Mouse (Mus musculus): ENCODE measurements around the gene Actr8. TPM values are rescaled to one million over a fixed set of nuclear protein-coding genes. Genes with fewer than 3 reads are reported as not detected.

Actr8 gene
- polyA plus RNA-seq, 1 experiment from 2014 or later: 46.7 TPM

DNA sequence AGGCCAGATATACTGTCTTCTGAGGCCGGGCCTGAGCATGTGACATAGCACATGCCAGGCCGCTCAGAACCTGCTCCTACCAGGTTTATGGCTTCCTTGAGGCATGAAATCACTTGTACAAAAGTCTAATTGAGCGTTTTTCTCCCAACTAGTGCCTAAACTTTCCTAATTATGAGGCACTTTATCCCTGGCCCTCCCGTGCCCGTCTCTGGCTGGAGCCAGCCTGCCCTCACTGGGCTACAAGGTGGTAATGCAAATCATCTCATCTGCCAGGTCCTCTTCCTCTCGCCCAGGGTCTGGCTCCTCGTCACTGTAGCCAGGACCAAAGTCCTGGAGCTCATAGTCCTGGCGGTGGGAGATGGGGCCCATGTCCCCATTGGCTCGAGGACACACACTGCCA lies 63.7 kb downstream of the Actr8 start:
- no peaks in the 10 kb centered on the region for H3K27me3 ChIP-seq (replicated peaks; ENCODE audit: control insufficient read depth, insufficient read depth, low read length)
- H3K9ac ChIP-seq (ENCODE audit: low read depth, low read length): no peak overlapping the region
- no peak overlapping the region for H3K4me2 ChIP-seq
- ATAC-seq (replicated peaks; ENCODE audit: low FRiP score): no peak
- no peaks in the 10 kb centered on the region for H3K9me3 ChIP-seq (ENCODE audit: control insufficient read depth, low read length)
- no peak overlapping the region for H3K27ac ChIP-seq (ENCODE audit: low read depth, low read length)
- no peaks in the 10 kb centered on the region for H3K4me1 ChIP-seq (replicated peaks; ENCODE audit: control insufficient read depth, insufficient read depth, low read length)
- DNase-seq (ENCODE audit: low spot score): no peak
- WGBS: 80% methylated on average over 9 of the region's 9 CpGs
- H3K36me3 ChIP-seq (ENCODE audit: control insufficient read depth, insufficient read depth, low read length): no peaks in the 10 kb centered on the region
- no peak overlapping the region for H3K4me3 ChIP-seq (ENCODE audit: low read depth, low read length)

- ATAC-seq (replicated peaks; ENCODE audit: low FRiP score): no peak
- Histone ChIP-seq H3K9ac (ENCODE audit: low read depth, low read length) (no peak overlapping the region), H3K9me3 (ENCODE audit: control insufficient read depth, low read length) (no peaks in the 10 kb centered on the region), H3K27me3 (replicated peaks; ENCODE audit: control insufficient read depth, insufficient read depth, low read length) (no peaks in the 10 kb centered on the region), H3K4me3 (ENCODE audit: low read depth, low read length) (no peak overlapping the region), H3K4me1 (replicated peaks; ENCODE audit: control insufficient read depth, insufficient read depth, low read length) (no peaks in the 10 kb centered on the region), H3K27ac (ENCODE audit: low read depth, low read length) (no peak overlapping the region), H3K4me2 (no peak overlapping the region), H3K36me3 (ENCODE audit: control insufficient read depth, insufficient read depth, low read length) (no peaks in the 10 kb centered on the region)
- DNase-seq (ENCODE audit: low spot score): no peak
- 77% methylated on average over 7 of the region's 7 CpGs for WGBS
These were observed 65.3 kb downstream of the Actr8 start for GRCm38 (mm10) chr14:30043356-30043940.

DNA sequence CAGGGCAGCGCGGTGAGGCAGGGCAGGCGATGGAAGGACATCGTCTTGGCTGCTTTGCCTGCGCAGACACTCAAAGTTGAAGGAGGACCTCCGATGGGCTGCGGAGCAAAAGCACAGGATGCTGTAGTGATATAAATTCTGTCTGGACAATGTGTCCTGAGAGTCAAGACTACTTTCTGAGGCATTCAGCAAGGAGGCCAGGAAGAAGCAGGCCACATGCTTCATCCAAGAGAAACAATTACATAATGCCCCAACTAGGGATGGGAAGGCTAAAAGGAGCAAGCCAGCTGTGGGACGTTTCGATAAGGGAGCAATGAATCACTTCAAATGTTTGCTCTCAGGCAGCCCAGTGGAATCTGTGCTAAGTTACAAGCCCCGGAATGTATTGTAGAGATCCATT lies 67.1 kb downstream of the Actr8 start:
- Histone ChIP-seq H3K4me3 (ENCODE audit: low read depth, low read length) (no peak overlapping the region), H3K27ac (ENCODE audit: low read depth, low read length) (no peak overlapping the region), H3K9ac (ENCODE audit: low read depth, low read length) (no peak overlapping the region), H3K36me3 (ENCODE audit: control insufficient read depth, insufficient read depth, low read length) (no peaks in the 10 kb centered on the region), H3K9me3 (ENCODE audit: control insufficient read depth, low read length) (no peaks in the 10 kb centered on the region), H3K27me3 (replicated peaks; ENCODE audit: control insufficient read depth, insufficient read depth, low read length) (no peaks in the 10 kb centered on the region), H3K4me2 (no peak overlapping the region), H3K4me1 (replicated peaks; ENCODE audit: control insufficient read depth, insufficient read depth, low read length) (no peaks in the 10 kb centered on the region)
- ATAC-seq (replicated peaks; ENCODE audit: low FRiP score): no peak
- no peak for DNase-seq (ENCODE audit: low spot score)
- 85% methylated on average over 10 of the region's 10 CpGs for WGBS

DNA sequence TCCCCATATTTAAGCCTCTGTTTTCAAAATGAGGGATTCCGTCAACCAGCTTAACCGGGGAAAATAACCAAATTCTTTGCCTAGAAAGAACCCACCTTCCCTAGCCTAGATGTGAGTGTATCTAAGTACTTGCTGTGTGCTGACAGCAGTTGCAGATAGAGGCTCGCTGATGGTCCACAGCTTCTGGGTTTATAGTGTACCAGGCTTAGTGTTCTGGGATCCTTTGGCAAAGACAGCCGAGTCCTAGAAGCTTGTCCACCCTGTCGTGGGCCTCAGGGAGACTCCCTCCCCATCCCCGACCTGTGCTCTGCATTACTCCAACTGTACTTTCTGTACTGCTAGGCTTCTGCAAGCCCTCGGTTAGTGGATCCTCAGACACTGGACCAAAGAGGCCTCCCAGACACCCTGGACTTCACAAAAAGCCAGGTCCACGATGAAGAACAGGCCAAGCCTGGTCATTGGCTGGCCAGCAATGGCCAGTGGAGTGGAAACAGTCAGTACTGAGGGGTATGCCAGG lies 67.6 kb downstream of the Actr8 start:
- WGBS: 65% methylated on average over 8 of the region's 8 CpGs
- no peak overlapping the region for H3K4me2 ChIP-seq
- no peaks in the 10 kb centered on the region for H3K27me3 ChIP-seq (replicated peaks; ENCODE audit: control insufficient read depth, insufficient read depth, low read length)

GRCm38 (mm10) chr14:30046976-30047375 lies 68.8 kb downstream of the Actr8 start:
- Histone ChIP-seq H3K36me3 (ENCODE audit: control insufficient read depth, insufficient read depth, low read length) (no peaks in the 10 kb centered on the region), H3K4me3 (ENCODE audit: low read depth, low read length) (no peak overlapping the region), H3K27me3 (replicated peaks; ENCODE audit: control insufficient read depth, insufficient read depth, low read length) (no peaks in the 10 kb centered on the region), H3K27ac (ENCODE audit: low read depth, low read length) (no peak overlapping the region), H3K4me2 (no peak overlapping the region), H3K9me3 (ENCODE audit: control insufficient read depth, low read length) (no peaks in the 10 kb centered on the region), H3K9ac (ENCODE audit: low read depth, low read length) (no peak overlapping the region), H3K4me1 (replicated peaks; ENCODE audit: control insufficient read depth, insufficient read depth, low read length) (no peaks in the 10 kb centered on the region)
- no peak for DNase-seq (ENCODE audit: low spot score)
- no peak for ATAC-seq (replicated peaks; ENCODE audit: low FRiP score)
- WGBS: 87% methylated on average over 4 of the region's 4 CpGs

More for the DNA sequence above, 67.6 kb downstream of the Actr8 start:
- ATAC-seq (replicated peaks; ENCODE audit: low FRiP score) (no peak), DNase-seq (ENCODE audit: low spot score) (no peak)
- Histone ChIP-seq H3K36me3 (ENCODE audit: control insufficient read depth, insufficient read depth, low read length) (no peaks in the 10 kb centered on the region), H3K9me3 (ENCODE audit: control insufficient read depth, low read length) (no peaks in the 10 kb centered on the region), H3K27ac (ENCODE audit: low read depth, low read length) (no peak overlapping the region), H3K4me3 (ENCODE audit: low read depth, low read length) (no peak overlapping the region), H3K9ac (ENCODE audit: low read depth, low read length) (no peak overlapping the region), H3K4me1 (replicated peaks; ENCODE audit: control insufficient read depth, insufficient read depth, low read length) (no peaks in the 10 kb centered on the region)

DNA sequence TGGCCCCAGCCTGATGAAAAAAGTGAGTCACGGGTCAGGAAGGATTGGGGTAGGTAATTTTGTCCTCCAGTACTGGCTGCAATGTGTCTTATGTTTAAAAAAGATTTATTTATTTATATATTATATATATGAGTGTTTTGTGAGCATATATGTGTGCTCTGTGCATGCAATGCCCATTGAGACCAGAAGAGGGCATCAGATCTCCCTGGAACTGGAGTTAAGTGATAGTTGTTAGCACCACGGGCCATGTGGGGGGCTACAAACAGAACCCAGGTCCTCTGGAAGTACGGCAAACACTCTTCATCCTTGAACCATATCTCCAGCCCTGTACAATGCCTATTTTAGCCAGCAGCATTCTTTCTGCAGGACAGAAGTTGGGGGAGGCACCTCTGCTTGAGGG lies 69.9 kb downstream of the Actr8 start:
- Histone ChIP-seq H3K9ac (ENCODE audit: low read depth, low read length) (no peak overlapping the region), H3K9me3 (ENCODE audit: control insufficient read depth, low read length) (no peaks in the 10 kb centered on the region), H3K27ac (ENCODE audit: low read depth, low read length) (no peak overlapping the region), H3K27me3 (replicated peaks; ENCODE audit: control insufficient read depth, insufficient read depth, low read length) (no peaks in the 10 kb centered on the region), H3K36me3 (ENCODE audit: control insufficient read depth, insufficient read depth, low read length) (no peaks in the 10 kb centered on the region), H3K4me3 (ENCODE audit: low read depth, low read length) (no peak overlapping the region), H3K4me1 (replicated peaks; ENCODE audit: control insufficient read depth, insufficient read depth, low read length) (no peaks in the 10 kb centered on the region), H3K4me2 (no peak overlapping the region)
- DNase-seq (ENCODE audit: low spot score): no peak
- 85% methylated on average over 3 of the region's 3 CpGs for WGBS
- ATAC-seq (replicated peaks; ENCODE audit: low FRiP score): no peak

DNA sequence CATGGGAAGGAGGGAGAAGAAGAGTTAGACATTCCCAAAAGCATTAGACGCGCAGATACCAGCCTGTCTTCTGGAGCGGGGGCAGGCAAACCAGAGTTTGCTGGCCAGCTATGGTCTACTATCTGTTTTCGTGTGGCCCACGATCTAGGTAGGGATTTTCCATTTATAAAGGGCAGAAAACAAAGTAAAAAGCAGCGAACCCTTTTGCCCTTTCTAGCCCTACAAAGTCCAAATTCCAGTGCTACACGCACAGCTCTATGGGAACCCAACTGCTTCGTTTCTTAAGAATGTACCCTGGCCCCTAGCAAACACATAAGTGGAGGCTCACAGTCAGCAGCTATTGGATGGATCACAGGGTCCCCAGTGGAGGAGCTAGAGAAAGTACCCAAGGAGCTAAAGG lies 72.1 kb downstream of the Actr8 start:
- H3K27ac ChIP-seq (ENCODE audit: low read depth, low read length): no peak overlapping the region
- H3K36me3 ChIP-seq (ENCODE audit: control insufficient read depth, insufficient read depth, low read length): no peaks in the 10 kb centered on the region
- no peak for ATAC-seq (replicated peaks; ENCODE audit: low FRiP score)
- no peak overlapping the region for H3K9ac ChIP-seq (ENCODE audit: low read depth, low read length)
- no peaks in the 10 kb centered on the region for H3K9me3 ChIP-seq (ENCODE audit: control insufficient read depth, low read length)
- H3K4me1 ChIP-seq (replicated peaks; ENCODE audit: control insufficient read depth, insufficient read depth, low read length): no peaks in the 10 kb centered on the region
- H3K27me3 ChIP-seq (replicated peaks; ENCODE audit: control insufficient read depth, insufficient read depth, low read length): no peaks in the 10 kb centered on the region
- no peak overlapping the region for H3K4me2 ChIP-seq
- 87% methylated on average over 8 of the region's 8 CpGs for WGBS
- no peak overlapping the region for H3K4me3 ChIP-seq (ENCODE audit: low read depth, low read length)
- DNase-seq (ENCODE audit: low spot score): no peak

DNA sequence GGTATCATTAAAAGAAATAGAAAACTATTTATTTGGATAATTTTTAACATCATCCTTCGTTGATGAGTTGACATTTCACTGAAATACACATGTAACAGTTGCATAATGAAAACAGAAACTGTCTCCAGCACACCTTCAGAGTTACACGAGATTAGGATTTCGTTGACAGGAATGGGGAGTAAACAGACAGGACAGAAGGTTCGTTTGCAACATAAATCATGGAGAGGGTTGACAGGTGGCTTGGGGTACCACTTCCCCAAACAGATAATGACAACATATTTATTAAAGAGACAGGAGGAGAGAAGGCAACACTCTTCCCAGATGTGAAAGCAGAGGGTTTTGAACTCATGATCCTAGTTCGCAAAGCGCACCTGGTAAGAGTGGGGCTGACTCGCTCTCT lies 76.8 kb downstream of the Actr8 start:
- 63% methylated on average over 7 of the region's 7 CpGs for WGBS
- H3K27ac ChIP-seq (ENCODE audit: low read depth, low read length): no peak overlapping the region
- no peak for DNase-seq (ENCODE audit: low spot score)

More for the DNA sequence above, 76.8 kb downstream of the Actr8 start:
- no peaks in the 10 kb centered on the region for H3K27me3 ChIP-seq (replicated peaks; ENCODE audit: control insufficient read depth, insufficient read depth, low read length)
- no peak for ATAC-seq (replicated peaks; ENCODE audit: low FRiP score)
- no peak overlapping the region for H3K9ac ChIP-seq (ENCODE audit: low read depth, low read length)
- H3K9me3 ChIP-seq (ENCODE audit: control insufficient read depth, low read length): no peaks in the 10 kb centered on the region
- H3K36me3 ChIP-seq (ENCODE audit: control insufficient read depth, insufficient read depth, low read length): no peaks in the 10 kb centered on the region
- no peaks in the 10 kb centered on the region for H3K4me1 ChIP-seq (replicated peaks; ENCODE audit: control insufficient read depth, insufficient read depth, low read length)
- no peak overlapping the region for H3K4me3 ChIP-seq (ENCODE audit: low read depth, low read length)
- no peak overlapping the region for H3K4me2 ChIP-seq
